Mouse (Mus musculus): ENCODE measurements around the gene Ripply1. TPM values are rescaled to one million over a fixed set of nuclear protein-coding genes. Genes with fewer than 3 reads are reported as not detected.

Gene Ripply1
- not detected for total RNA-seq (2021)

GRCm38 (mm10) chrX:139782278-139783044 lies at the start of gene Ripply1:
TSS of gene Ripply1 (minus strand) at chrX:139782353.
- intact Hi-C loops (cut with DNase I), result no loop called here

GRCm38 (mm10) chrX:139828363-139829092 lies 46.4 kb upstream of the Ripply1 start:
- intact Hi-C loops (cut with DNase I), result no loop called here
- no peak for DNase-seq (ENCODE audit: low spot score)

More at GRCm38 (mm10) chrX:139782278-139783044, at the start of gene Ripply1:
- no peak for DNase-seq (ENCODE audit: low spot score)

- no peak for DNase-seq (ENCODE audit: low spot score)
- intact Hi-C loops (cut with DNase I), result no loop called here
These were observed 44.8 kb upstream of the Ripply1 start for GRCm38 (mm10) chrX:139826926-139827325.

- intact Hi-C loops (cut with DNase I), result no loop called here
- DNase-seq (ENCODE audit: low spot score), result no peak
These were observed 43.2 kb upstream of the Ripply1 start for GRCm38 (mm10) chrX:139825402-139825801.

GRCm38 (mm10) chrX:139815201-139815600 lies 33.0 kb upstream of the Ripply1 start:
- DNase-seq (ENCODE audit: low spot score), result no peak
- intact Hi-C loops (cut with DNase I), result no loop called here

- no peak for DNase-seq (ENCODE audit: low spot score)
- intact Hi-C loops (cut with DNase I), result no loop called here
These were observed 32.0 kb upstream of the Ripply1 start for GRCm38 (mm10) chrX:139814018-139814635.

- DNase-seq (ENCODE audit: low spot score), result no peak
- intact Hi-C loops (cut with DNase I), result no loop called here
These were observed 31.3 kb upstream of the Ripply1 start for GRCm38 (mm10) chrX:139813299-139814002.

- intact Hi-C loops (cut with DNase I), result no loop called here
These were observed 30.6 kb upstream of the Ripply1 start for GRCm38 (mm10) chrX:139812636-139813298.

GRCm38 (mm10) chrX:139808501-139808900 lies 26.3 kb upstream of the Ripply1 start:
- no peak for DNase-seq (ENCODE audit: low spot score)
- intact Hi-C loops (cut with DNase I), result no loop called here

More at GRCm38 (mm10) chrX:139812636-139813298, 30.6 kb upstream of the Ripply1 start:
- DNase-seq (ENCODE audit: low spot score), result no peak

- intact Hi-C loops (cut with DNase I), result no loop called here
- no peak for DNase-seq (ENCODE audit: low spot score)
These were observed 25.9 kb upstream of the Ripply1 start for GRCm38 (mm10) chrX:139808085-139808484.

GRCm38 (mm10) chrX:139807391-139807790 lies 25.2 kb upstream of the Ripply1 start:
- no peak for DNase-seq (ENCODE audit: low spot score)
- intact Hi-C loops (cut with DNase I), result no loop called here

GRCm38 (mm10) chrX:139805918-139806317 lies 23.8 kb upstream of the Ripply1 start:
- intact Hi-C loops (cut with DNase I), result no loop called here
- DNase-seq (ENCODE audit: low spot score), result no peak

- no peak for DNase-seq (ENCODE audit: low spot score)
- intact Hi-C loops (cut with DNase I), result no loop called here
These were observed 20.9 kb upstream of the Ripply1 start for GRCm38 (mm10) chrX:139803028-139803427.

- DNase-seq (ENCODE audit: low spot score), result no peak
- intact Hi-C loops (cut with DNase I), result no loop called here
These were observed 18.3 kb upstream of the Ripply1 start, which contains the start of gene Cldn2 for GRCm38 (mm10) chrX:139800406-139800878. TSS of gene Cldn2 (plus strand) at chrX:139800828.

- no peak for DNase-seq (ENCODE audit: low spot score)
- intact Hi-C loops (cut with DNase I), result no loop called here
These were observed 17.8 kb upstream of the Ripply1 start for GRCm38 (mm10) chrX:139799953-139800352.

- intact Hi-C loops (cut with DNase I), result no loop called here
- no peak for DNase-seq (ENCODE audit: low spot score)
These were observed 15.7 kb upstream of the Ripply1 start for GRCm38 (mm10) chrX:139797875-139798274.

- intact Hi-C loops (cut with DNase I), result no loop called here
- DNase-seq (ENCODE audit: low spot score), result no peak
These were observed 13.9 kb upstream of the Ripply1 start for GRCm38 (mm10) chrX:139796037-139796436.

- DNase-seq (ENCODE audit: low spot score), result no peak
- intact Hi-C loops (cut with DNase I), result no loop called here
These were observed 12.1 kb upstream of the Ripply1 start for GRCm38 (mm10) chrX:139794072-139794845.

- intact Hi-C loops (cut with DNase I), result no loop called here
- DNase-seq (ENCODE audit: low spot score), result no peak
These were observed 3.6 kb upstream of the Ripply1 start for GRCm38 (mm10) chrX:139785764-139786163.

All from heart, postnatal 25 days (tissue).